Mouse (Mus musculus) telencephalon, adult 2 months (tissue): ENCODE measurements around the gene 1700109H08Rik.
"Not testable (repeated sequence)": the region's sequence is repeated elsewhere in the genome, so short reads cannot be mapped to it uniquely, and the experiment has no call there.

Experiments
- DNase-seq: peaks from one replicate; pipeline ENCODE4 v3.0.0-alpha.2; 2011; ENCODE audit warnings: low read depth, low spot score

1700109H08Rik gene

GRCm38 (mm10) chr5:3598766-3599165 is 27.4 kb downstream of the 1700109H08Rik start:
- DNase-seq, result no peak

GRCm38 (mm10) chr5:3600298-3600697 is 28.9 kb downstream of the 1700109H08Rik start:
- no peak for DNase-seq

GRCm38 (mm10) chr5:3600790-3601189 is 29.4 kb downstream of the 1700109H08Rik start:
- DNase-seq, result no peak

GRCm38 (mm10) chr5:3607114-3607513 is 35.7 kb downstream of the 1700109H08Rik start:
- DNase-seq, result no peak

- DNase-seq, result no peak
These were observed 37.9 kb downstream of the 1700109H08Rik start for GRCm38 (mm10) chr5:3609241-3609640.

GRCm38 (mm10) chr5:3611835-3612234 is 40.5 kb downstream of the 1700109H08Rik start:
- DNase-seq, result not testable (repeated sequence)

GRCm38 (mm10) chr5:3620486-3620885 is 49.1 kb downstream of the 1700109H08Rik start:
- no peak for DNase-seq

- no peak for DNase-seq
These were observed 58.7 kb downstream of the 1700109H08Rik start for GRCm38 (mm10) chr5:3630055-3630454.

- no peak for DNase-seq
These were observed 60.3 kb downstream of the 1700109H08Rik start for GRCm38 (mm10) chr5:3631512-3632271.

GRCm38 (mm10) chr5:3632285-3632684 is 60.9 kb downstream of the 1700109H08Rik start:
- DNase-seq, result no peak

- no peak for DNase-seq
These were observed 61.9 kb downstream of the 1700109H08Rik start for GRCm38 (mm10) chr5:3633315-3633714.

GRCm38 (mm10) chr5:3633951-3634350 is 62.6 kb downstream of the 1700109H08Rik start:
- no peak for DNase-seq
